Mouse (Mus musculus) megakaryocyte-erythroid progenitor cell, adult 5-6 weeks (primary cell): ENCODE measurements around the gene Mdm4. TPM values are rescaled to one million over a fixed set of nuclear protein-coding genes. Genes with fewer than 3 reads are reported as not detected.

Experiments used
- ATAC-seq: replicated peaks from 2 replicates; pipeline ENCODE4 v1.8.0; 2016; ENCODE audit warnings: mild to moderate bottlenecking, inconsistent platforms; ENCODE audit not compliant: severe bottlenecking, poor library complexity, low FRiP score, low TSS enrichment
- total RNA-seq, 2 experiments: library from RNA; stranded (forward) in 1 of 2; stranded (reverse) in 1 of 2; fragments of 200-1000, 215-1000 nt in 1 of 2; fragments of >200 nt in 1 of 2; fragmentation: Nextera tagmentation in 1 of 2; gene quantifications; 2 replicates each; pipeline ENCODE4 v1.2.3; 2014 to 2017

Gene Mdm4
- total RNA-seq, 2 experiments from 2014 or later: 110 to 126 TPM

- ATAC-seq: no peak
Observed at GRCm38 (mm10) chr1:132915849-132916493, 114.4 kb downstream of the Mdm4 start.

- ATAC-seq: no peak
Observed at GRCm38 (mm10) chr1:132910414-132911041, 119.8 kb downstream of the Mdm4 start.

- no peak for ATAC-seq
Observed at GRCm38 (mm10) chr1:132909951-132910350, 120.4 kb downstream of the Mdm4 start.

Other genes starting within 250 kb of the Mdm4 start
- gene Lrrn2, start 150.3 kb downstream of the Mdm4 start, total RNA-seq (2014; fragmentation: Nextera tagmentation): not detected in 2 replicates
- not detected in 2 replicates for gene Lrrn2, start 150.3 kb downstream of the Mdm4 start, total RNA-seq (2017)
- gene Pik3c2b, start 15.1 kb upstream of the Mdm4 start, total RNA-seq (2014; fragmentation: Nextera tagmentation): 3.5 and 4.0 TPM in 2 replicates
- 0.33 and 0.88 TPM in 2 replicates for gene Pik3c2b, start 15.1 kb upstream of the Mdm4 start, total RNA-seq (2017)
- 73.9 and 82.5 TPM in 2 replicates for gene Ppp1r15b, start 100.6 kb upstream of the Mdm4 start, total RNA-seq (2014; fragmentation: Nextera tagmentation)
- gene Ppp1r15b, start 100.6 kb upstream of the Mdm4 start, total RNA-seq (2017): 116 TPM in 2 replicates
- 15.7 and 18.6 TPM in 2 replicates for gene Plekha6, start 133.6 kb upstream of the Mdm4 start, total RNA-seq (2014; fragmentation: Nextera tagmentation)
- 2.2 and 3.8 TPM in 2 replicates for gene Plekha6, start 133.6 kb upstream of the Mdm4 start, total RNA-seq (2017)